Mouse (Mus musculus): ENCODE data around the gene Rfx1. TPM values are rescaled to one million over a fixed set of nuclear protein-coding genes. Genes with fewer than 3 reads are reported as not detected.

Rfx1 gene
- polyA plus RNA-seq (2012; rRNA removed): 27.2 and 27.8 TPM in 2 replicates

DNA sequence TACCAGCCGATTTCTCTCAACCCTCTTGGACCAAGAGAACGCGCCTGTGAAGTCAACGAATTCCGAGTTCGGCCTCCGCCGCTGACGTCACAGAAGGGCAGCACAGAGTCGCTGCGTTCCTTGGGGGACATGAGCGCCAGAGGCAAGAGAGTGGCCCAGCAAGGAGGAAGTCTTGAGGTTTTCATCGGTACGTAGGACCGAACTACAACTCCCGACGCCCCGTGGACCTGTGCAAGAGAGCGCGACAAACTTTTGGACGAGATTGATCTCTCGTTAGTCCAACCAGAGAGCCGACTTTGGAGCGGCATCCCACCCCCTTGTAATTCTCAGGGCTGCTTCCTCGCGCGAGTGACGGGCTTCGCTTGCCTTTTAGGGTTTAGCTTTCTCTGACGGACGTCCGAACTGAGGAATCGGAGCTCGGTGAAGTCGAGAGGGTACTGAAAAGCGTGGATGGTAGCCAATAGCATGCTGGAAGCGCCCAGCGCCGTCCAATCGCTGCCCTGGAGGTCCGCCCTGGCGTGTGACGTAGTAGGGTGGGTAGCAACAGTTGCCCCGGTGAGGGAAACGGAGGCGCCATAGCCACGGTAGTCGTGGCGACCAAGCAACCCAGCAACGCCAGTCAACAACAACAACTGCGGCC is at the start of gene Rfx1:
Gene Rfx1, plus strand, starts transcription at position 544 of the 640 bp plus-strand sequence.
- Histone ChIP-seq H3K27ac (ENCODE audit: insufficient read depth, low read length) (peak within 1 kb of the TSS; percentile 56), H3K4me1 (ENCODE audit: control insufficient read depth, insufficient read depth, low read length) (peaks cover 24% of the 10 kb centered on the region), H3K27me3 (ENCODE audit: control insufficient read depth, insufficient read depth, low read length) (no peaks in the 10 kb centered on the region), H3K4me3 (replicated peaks; ENCODE audit: insufficient read depth, low read depth, low read length) (peak within 1 kb of the TSS; percentile 80)
- DNase-seq: peak; percentile 99 to 100
- peak; percentile 69 for TF ChIP-seq POLR2A (IDR thresholded peaks at IDR 0.05; ENCODE audit: borderline replicate concordance, insufficient read depth, low read length)
- no peak for TF ChIP-seq CTCF (IDR thresholded peaks at IDR 0.05; ENCODE audit: borderline replicate concordance, insufficient read depth, low read depth, low read length)
- WGBS: under 1% methylated on average over 51 of the region's 51 CpGs

- Histone ChIP-seq H3K4me3 (replicated peaks; ENCODE audit: insufficient read depth, low read depth, low read length) (no peak overlapping the region), H3K4me1 (ENCODE audit: control insufficient read depth, insufficient read depth, low read length) (no peaks in the 10 kb centered on the region; the same call in 1 of the 2 replicates), H3K27ac (ENCODE audit: insufficient read depth, low read length) (no peak overlapping the region), H3K27me3 (ENCODE audit: control insufficient read depth, insufficient read depth, low read length) (no peaks in the 10 kb centered on the region)
- no peak for DNase-seq
- WGBS: 83% methylated on average over 9 of the region's 9 CpGs
- TF ChIP-seq POLR2A (IDR thresholded peaks at IDR 0.05; ENCODE audit: borderline replicate concordance, insufficient read depth, low read length): no peak
- no peak for TF ChIP-seq CTCF (IDR thresholded peaks at IDR 0.05; ENCODE audit: borderline replicate concordance, insufficient read depth, low read depth, low read length)
Measured at GRCm38 (mm10) chr8:84019738-84020137, 46.9 kb upstream of the Rfx1 start.

DNA sequence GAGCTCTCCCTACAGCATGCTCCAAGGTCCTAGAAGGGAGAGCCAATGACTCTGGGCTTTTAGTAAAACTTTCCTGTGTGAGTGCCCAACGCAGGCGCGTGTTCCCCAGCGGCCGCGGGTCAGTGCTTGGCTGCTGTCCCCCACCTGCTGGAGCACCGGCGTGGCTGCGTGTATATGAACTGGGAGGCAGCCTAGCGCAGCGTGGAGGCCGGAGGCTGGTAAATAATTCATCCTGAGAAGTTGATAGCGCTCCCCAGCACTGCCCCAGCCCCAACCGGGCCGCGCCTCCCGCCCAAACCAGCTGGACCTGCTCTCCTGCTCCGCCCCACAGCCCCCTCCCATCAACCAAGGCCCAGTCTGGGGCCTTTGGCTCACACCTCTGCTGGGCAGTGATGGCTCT is 45.5 kb upstream of the Rfx1 start, which contains the start of gene Palm3:
Gene Palm3, plus strand, starts transcription at position 376 of the 400 bp plus-strand sequence.
- H3K27ac ChIP-seq (ENCODE audit: insufficient read depth, low read length): no peak within 1 kb of the TSS
- H3K4me1 ChIP-seq (ENCODE audit: control insufficient read depth, insufficient read depth, low read length): no peaks in the 10 kb centered on the region; the same call in 1 of the 2 replicates
- peaks cover 2% of the 10 kb centered on the region; the same call in 1 of the 2 replicates for H3K27me3 ChIP-seq (ENCODE audit: control insufficient read depth, insufficient read depth, low read length)
- WGBS: 19% methylated on average over 18 of the region's 18 CpGs
- no peak for TF ChIP-seq CTCF (IDR thresholded peaks at IDR 0.05; ENCODE audit: borderline replicate concordance, insufficient read depth, low read depth, low read length)
- DNase-seq: no peak
- no peak within 1 kb of the TSS for H3K4me3 ChIP-seq (replicated peaks; ENCODE audit: insufficient read depth, low read depth, low read length)

- Histone ChIP-seq H3K27me3 (ENCODE audit: control insufficient read depth, insufficient read depth, low read length) (peaks cover 2% of the 10 kb centered on the region; the same call in 1 of the 2 replicates), H3K4me3 (replicated peaks; ENCODE audit: insufficient read depth, low read depth, low read length) (no peak overlapping the region), H3K27ac (ENCODE audit: insufficient read depth, low read length) (no peak overlapping the region), H3K4me1 (ENCODE audit: control insufficient read depth, insufficient read depth, low read length) (no peaks in the 10 kb centered on the region; the same call in 1 of the 2 replicates)
- TF ChIP-seq POLR2A (IDR thresholded peaks at IDR 0.05; ENCODE audit: borderline replicate concordance, insufficient read depth, low read length): no peak
- no peak for TF ChIP-seq CTCF (IDR thresholded peaks at IDR 0.05; ENCODE audit: borderline replicate concordance, insufficient read depth, low read depth, low read length)
- WGBS: 54% methylated on average over 12 of the region's 12 CpGs
- no peak for DNase-seq
Measured at GRCm38 (mm10) chr8:84021569-84021968, 45.1 kb upstream of the Rfx1 start.

DNA sequence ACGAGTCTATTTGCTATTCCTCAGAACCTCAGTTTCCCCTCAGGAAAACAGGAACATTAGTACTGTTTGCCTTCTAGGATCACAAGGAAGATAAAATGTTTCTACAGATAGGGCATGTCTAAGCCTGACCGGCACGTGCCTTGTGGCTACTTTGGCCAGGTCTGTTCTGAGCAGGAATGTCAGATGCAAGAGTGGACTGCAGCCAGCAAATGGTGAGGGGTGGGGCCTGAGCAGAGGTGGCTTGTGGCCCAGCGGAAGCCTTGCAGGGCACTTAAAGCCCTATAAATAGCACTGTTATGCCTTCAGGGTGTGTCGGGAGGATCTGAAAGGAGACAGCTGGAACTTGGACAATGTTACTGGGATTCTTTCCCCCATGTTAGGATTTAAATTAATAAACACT is 43.5 kb upstream of the Rfx1 start:
- H3K27me3 ChIP-seq (ENCODE audit: control insufficient read depth, insufficient read depth, low read length): peaks cover 2% of the 10 kb centered on the region; the same call in 1 of the 2 replicates
- no peak overlapping the region for H3K27ac ChIP-seq (ENCODE audit: insufficient read depth, low read length)
- TF ChIP-seq CTCF (IDR thresholded peaks at IDR 0.05; ENCODE audit: borderline replicate concordance, insufficient read depth, low read depth, low read length) (no peak), POLR2A (IDR thresholded peaks at IDR 0.05; ENCODE audit: borderline replicate concordance, insufficient read depth, low read length) (no peak)
- WGBS: 29% methylated on average over 5 of the region's 5 CpGs
- no peaks in the 10 kb centered on the region; the same call in 1 of the 2 replicates for H3K4me1 ChIP-seq (ENCODE audit: control insufficient read depth, insufficient read depth, low read length)
- H3K4me3 ChIP-seq (replicated peaks; ENCODE audit: insufficient read depth, low read depth, low read length): no peak overlapping the region
- DNase-seq: no peak

GRCm38 (mm10) chr8:84023631-84024030 is 43.0 kb upstream of the Rfx1 start:
- Histone ChIP-seq H3K27ac (ENCODE audit: insufficient read depth, low read length) (no peak overlapping the region), H3K27me3 (ENCODE audit: control insufficient read depth, insufficient read depth, low read length) (peaks cover 2% of the 10 kb centered on the region; the same call in 1 of the 2 replicates), H3K4me1 (ENCODE audit: control insufficient read depth, insufficient read depth, low read length) (no peaks in the 10 kb centered on the region; the same call in 1 of the 2 replicates), H3K4me3 (replicated peaks; ENCODE audit: insufficient read depth, low read depth, low read length) (no peak overlapping the region)
- no peak for DNase-seq
- TF ChIP-seq CTCF (IDR thresholded peaks at IDR 0.05; ENCODE audit: borderline replicate concordance, insufficient read depth, low read depth, low read length) (no peak), POLR2A (IDR thresholded peaks at IDR 0.05; ENCODE audit: borderline replicate concordance, insufficient read depth, low read length) (no peak)
- WGBS: 84% methylated on average over 1 of the region's 1 CpGs

DNA sequence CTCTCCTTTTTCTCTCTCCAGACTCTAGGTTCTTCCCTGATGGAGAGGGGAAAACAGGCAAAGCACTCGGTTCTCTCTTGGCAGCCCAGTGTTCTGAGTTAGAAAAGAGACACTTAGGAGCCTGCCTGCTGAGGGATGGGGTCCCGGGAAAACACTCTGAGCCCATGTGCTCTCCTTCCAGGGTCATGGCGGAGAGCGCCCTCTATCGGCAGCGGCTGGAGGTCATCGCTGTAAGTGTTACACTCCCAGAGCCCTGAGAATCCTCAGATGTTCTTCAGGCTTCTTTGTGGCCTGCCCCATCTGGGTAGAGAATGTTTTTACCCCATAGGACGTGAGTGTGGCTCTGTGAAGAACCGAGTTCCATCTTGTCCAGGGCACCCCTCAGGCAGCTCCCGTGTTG is 42.5 kb upstream of the Rfx1 start:
- no peak for DNase-seq
- Histone ChIP-seq H3K4me3 (replicated peaks; ENCODE audit: insufficient read depth, low read depth, low read length) (no peak overlapping the region), H3K27ac (ENCODE audit: insufficient read depth, low read length) (no peak overlapping the region), H3K27me3 (ENCODE audit: control insufficient read depth, insufficient read depth, low read length) (peaks cover 2% of the 10 kb centered on the region; the same call in 1 of the 2 replicates), H3K4me1 (ENCODE audit: control insufficient read depth, insufficient read depth, low read length) (no peaks in the 10 kb centered on the region; the same call in 1 of the 2 replicates)
- peak; percentile 57 for TF ChIP-seq CTCF (IDR thresholded peaks at IDR 0.05; ENCODE audit: borderline replicate concordance, insufficient read depth, low read depth, low read length)
- no peak for TF ChIP-seq POLR2A (IDR thresholded peaks at IDR 0.05; ENCODE audit: borderline replicate concordance, insufficient read depth, low read length)
- 15% methylated on average over 10 of the region's 10 CpGs for WGBS

DNA sequence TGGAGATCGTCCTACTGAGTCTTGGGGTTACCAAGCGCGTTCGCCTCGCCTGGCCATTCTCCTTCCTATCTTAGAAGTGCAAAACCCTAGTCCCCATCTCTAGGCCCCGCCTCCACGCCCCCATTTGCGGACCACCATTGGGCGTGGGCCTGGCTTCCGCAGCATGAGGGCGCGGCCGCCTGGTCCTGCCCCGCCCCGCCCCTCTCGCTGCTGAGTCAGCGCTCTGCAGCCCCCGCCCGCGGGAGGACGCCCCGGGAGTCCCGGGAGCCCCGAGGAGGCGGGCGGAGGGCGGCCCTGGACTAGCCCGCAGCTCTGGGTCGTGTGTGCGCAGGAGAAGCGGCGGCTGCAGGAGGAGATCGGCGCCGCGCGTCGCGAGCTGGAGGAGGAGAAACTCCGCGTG is 40.8 kb upstream of the Rfx1 start:
- H3K4me1 ChIP-seq (ENCODE audit: control insufficient read depth, insufficient read depth, low read length): no peaks in the 10 kb centered on the region; the same call in 1 of the 2 replicates
- H3K27ac ChIP-seq (ENCODE audit: insufficient read depth, low read length): no peak overlapping the region
- H3K27me3 ChIP-seq (ENCODE audit: control insufficient read depth, insufficient read depth, low read length): peaks cover 2% of the 10 kb centered on the region; the same call in 1 of the 2 replicates
- no peak for TF ChIP-seq POLR2A (IDR thresholded peaks at IDR 0.05; ENCODE audit: borderline replicate concordance, insufficient read depth, low read length)
- TF ChIP-seq CTCF (IDR thresholded peaks at IDR 0.05; ENCODE audit: borderline replicate concordance, insufficient read depth, low read depth, low read length): no peak
- no peak for DNase-seq
- no peak overlapping the region for H3K4me3 ChIP-seq (replicated peaks; ENCODE audit: insufficient read depth, low read depth, low read length)
- WGBS: 2% methylated on average over 41 of the region's 41 CpGs
